ENCODE assay signal across 9 mouse cellular contexts in the genomic region with DNA sequence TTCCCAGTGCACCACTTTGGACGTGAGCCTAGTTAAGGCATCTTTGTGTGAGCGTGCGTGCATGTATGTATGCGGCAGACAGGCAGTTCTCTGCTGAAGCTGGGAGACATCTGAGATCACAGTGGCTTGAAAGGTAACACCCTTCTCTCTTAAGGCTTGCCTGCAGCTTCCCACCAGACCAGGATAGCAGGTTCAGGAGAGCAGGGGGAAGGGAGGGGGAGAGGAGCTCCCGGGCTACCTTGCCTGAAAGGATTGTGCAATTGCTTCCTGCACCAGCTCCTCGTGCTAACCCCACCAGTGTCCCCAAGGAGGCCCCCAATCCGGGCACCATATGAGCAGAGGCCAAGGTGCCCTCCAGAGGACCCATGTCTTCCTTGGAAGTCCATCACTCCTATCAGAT. TPM values are rescaled to one million over a fixed set of nuclear protein-coding genes. Genes with fewer than 3 reads are reported as not detected.
A peak's percentile ranks its signal among the peaks of the same experiment; 100 is the strongest.
DNase-seq lines count a peak whose midpoint lies in the region; ATAC-seq lines count a peak whose summit lies in the region.
"Had no signal": no experiment of that assay in that cellular context is flagged by ENCODE, and none has a peak within 500 bp of the region (broad histone marks: within the 10 kb centered on the region; RNA-seq: fewer than 3 reads in every experiment).

No protein-coding gene starts in this region.

- H3K4me3 ChIP-seq in heart, embryonic 12.5 days = peak overlapping the region; percentile 60
- peak overlapping the region; percentile 90 for H3K4me3 ChIP-seq in forebrain, embryonic 10.5 days
- H3K4me3 ChIP-seq in liver, embryonic 13.5 days (replicated peaks) = peak overlapping the region; percentile 89

- no peak for ATAC-seq in heart, embryonic 12.5 days (ENCODE audit: insufficient number of reproducible peaks, low FRiP score)
- no peak for ATAC-seq in liver, embryonic 13.5 days (ENCODE audit: low read depth)
- ATAC-seq in inflammation-experienced regulatory T-cells, adult 6 months = no peak

- peak overlapping the region; percentile 88 for H3K4me2 ChIP-seq in heart, embryonic 12.5 days
- H3K4me2 ChIP-seq in liver, embryonic 13.5 days = peak overlapping the region; percentile 92

- peak overlapping the region; percentile 86 for H3K27ac ChIP-seq in heart, embryonic 12.5 days (ENCODE audit: poor library complexity, severe bottlenecking)
- peak overlapping the region; percentile 81 for H3K27ac ChIP-seq in forebrain, embryonic 10.5 days
- H3K27ac ChIP-seq in liver, embryonic 13.5 days = 0 out of 2 replicates have a peak overlapping the region, but pooled peaks have one; percentile 65

- H3K9ac ChIP-seq in heart, embryonic 12.5 days = peak overlapping the region; percentile 77
- H3K9ac ChIP-seq in liver, embryonic 13.5 days = peak overlapping the region; percentile 67

- H3K9me3 ChIP-seq in heart, embryonic 12.5 days (replicated peaks) = no peaks in the 10 kb centered on the region
- no peaks in the 10 kb centered on the region for H3K9me3 ChIP-seq in forebrain, embryonic 10.5 days
- H3K9me3 ChIP-seq in liver, embryonic 13.5 days (replicated peaks) = no peaks in the 10 kb centered on the region

- H3K36me3 ChIP-seq in heart, embryonic 12.5 days = no peaks in the 10 kb centered on the region
- peaks cover 8% of the 10 kb centered on the region for H3K36me3 ChIP-seq in forebrain, embryonic 10.5 days (replicated peaks)
- H3K36me3 ChIP-seq in liver, embryonic 13.5 days = peaks cover 3% of the 10 kb centered on the region; the same call in 1 of the 2 replicates

- intact Hi-C loops in left cerebral cortex, postnatal 36 days (cut with DNase I) = loop anchor here (5.0 kb wide), 2 partner anchors 48 to 108 kb away; no protein-coding TSS in a partner anchor

- H3K27me3 ChIP-seq in heart, embryonic 12.5 days (replicated peaks) = no peaks in the 10 kb centered on the region
- peaks cover 44% of the 10 kb centered on the region for H3K27me3 ChIP-seq in forebrain, embryonic 10.5 days (ENCODE audit: poor library complexity, severe bottlenecking)
- no peaks in the 10 kb centered on the region for H3K27me3 ChIP-seq in liver, embryonic 13.5 days
- H3K27me3 ChIP-seq: Patski had no signal

- peaks cover 41% of the 10 kb centered on the region for H3K4me1 ChIP-seq in heart, embryonic 12.5 days (replicated peaks)
- peaks cover 80% of the 10 kb centered on the region for H3K4me1 ChIP-seq in forebrain, embryonic 10.5 days
- H3K4me1 ChIP-seq in liver, embryonic 13.5 days (replicated peaks) = peaks cover 71% of the 10 kb centered on the region

- 32% methylated on average over 7 of the region's 7 CpGs for WGBS in heart, embryonic 12.5 days
- WGBS in forebrain, embryonic 10.5 days = 26% methylated on average over 7 of the region's 7 CpGs
- WGBS in liver, embryonic 13.5 days (ENCODE audit: insufficient replicate concordance) = 27% methylated on average over 7 of the region's 7 CpGs

- DNase-seq in heart, adult 9 months (ENCODE audit: low spot score in 2 of 2) = no peak
- peak; percentile 52 for DNase-seq in A20 (ENCODE audit: low read depth, low spot score)
- DNase-seq in forebrain, embryonic 10.5 days (ENCODE audit: extremely low spot score, low spot score) = no peak
- DNase-seq in liver, embryonic 13.5 days = no peak
- no peak for DNase-seq in adrenal gland, adult 8-10 months
- DNase-seq in left cerebral cortex, postnatal 36 days (ENCODE audit: low spot score in 2 of 2) = no peak

RNA-seq across cellular contexts. Expression of a gene that starts 3.0 kb away (rescaled TPM):
- polyA plus RNA-seq in heart, embryonic 12.5 days (2016; fragmentation: Nextera tagmentation; extraction: Ambion mirVana) = 119 and 124 TPM in 2 replicates
- polyA plus RNA-seq in forebrain, embryonic 10.5 days (2016; fragmentation: Nextera tagmentation; extraction: Ambion mirVana) = 103 and 116 TPM in 2 replicates
- 55.6 and 63.1 TPM in 2 replicates for polyA plus RNA-seq in liver, embryonic 13.5 days (2015; fragmentation: Nextera tagmentation; extraction: Ambion mirVana)
- total RNA-seq in adrenal gland, adult 8-10 months (2022) = 10 to 100 TPM; 18.8 to 34.8 (median 23.9) TPM
- polyA plus RNA-seq in inflammation-experienced regulatory T-cells, adult 6 months (2017; shearing (Covaris generic)) = 100 to 1,000 TPM; 111 to 138 (median 117) TPM
- 10 to 100 TPM; 51.1 to 51.8 TPM for total RNA-seq in left cerebral cortex, postnatal 36 days (2021)
